Mouse (Mus musculus): Measurements from ENCODE around the gene Ndufaf7. TPM values are rescaled to one million over a fixed set of nuclear protein-coding genes. Genes with fewer than 3 reads are reported as not detected.

Gene Ndufaf7
- 10 to 100 TPM; 53.9 to 55.4 TPM for total RNA-seq (2021)
- long read RNA-seq, experiment 1, transcript Ndufaf7-201 (10 exons, 1,749 nt): major isoform, 21 of 95 reads
- long read RNA-seq, experiment 1, partial matches to known transcripts: 59 of 95 reads
- long read RNA-seq, experiment 1, other reads (novel, unspliced or antisense): 13 of 95 reads
- long read RNA-seq, experiment 2, transcript Ndufaf7-201 (10 exons, 1,749 nt): major isoform, 35 of 116 reads
- long read RNA-seq, experiment 2, partial matches to known transcripts: 64 of 116 reads
- long read RNA-seq, experiment 2, other reads (novel, unspliced or antisense): 15 of 116 reads

DNA sequence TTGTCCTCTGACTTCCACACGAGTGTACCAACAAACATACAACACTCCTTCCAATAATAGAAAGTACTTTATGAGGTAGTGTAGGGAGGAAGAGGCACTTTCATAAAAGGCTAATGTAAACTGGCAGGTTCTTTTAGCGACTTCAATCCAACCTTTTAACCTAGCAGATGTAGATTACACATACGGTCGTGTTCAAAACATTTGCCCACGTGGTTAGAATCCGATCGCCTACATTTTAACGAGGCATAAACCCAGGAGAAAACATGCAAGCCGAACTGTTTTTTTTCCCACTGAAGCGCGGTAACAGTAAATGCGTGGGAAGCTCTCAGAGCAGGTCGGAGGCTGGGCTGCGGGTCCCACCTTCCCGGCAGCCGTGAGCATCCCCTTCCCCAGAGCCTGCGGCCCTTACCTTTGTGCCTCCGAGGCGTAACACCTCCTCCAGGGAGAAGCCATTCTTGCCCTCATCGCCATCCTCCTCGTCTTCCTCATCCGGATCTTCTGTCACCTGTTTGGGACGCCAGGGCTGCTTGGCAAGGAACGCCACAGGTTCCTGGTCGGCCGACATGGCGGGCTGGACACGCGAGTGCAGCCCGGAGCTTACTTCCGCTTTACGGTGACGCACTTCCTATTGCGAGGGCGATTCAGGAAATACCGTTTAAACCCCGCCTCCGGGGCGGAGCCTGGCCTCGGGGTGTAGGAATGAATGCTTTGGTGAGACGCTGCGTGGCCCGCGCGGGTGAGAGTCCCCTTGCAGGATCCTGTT is at the start of gene Ndufaf7, which contains the start of gene Cebpz:
Gene Ndufaf7 (plus strand): TSS at position 671 of the 763 bp plus-strand sequence.
Gene Cebpz (minus strand): TSS at position 601 of the 763 bp plus-strand sequence.
- DNase-seq (ENCODE audit: low spot score in 2 of 2): peak; percentile 98
- no peak for TF ChIP-seq CTCF (conservative IDR thresholded peaks at IDR 0.05)
- H3K4me3 ChIP-seq: peak within 1 kb of the TSS; percentile 88
- peak within 1 kb of the TSS; percentile 85 for H3K27ac ChIP-seq

DNA sequence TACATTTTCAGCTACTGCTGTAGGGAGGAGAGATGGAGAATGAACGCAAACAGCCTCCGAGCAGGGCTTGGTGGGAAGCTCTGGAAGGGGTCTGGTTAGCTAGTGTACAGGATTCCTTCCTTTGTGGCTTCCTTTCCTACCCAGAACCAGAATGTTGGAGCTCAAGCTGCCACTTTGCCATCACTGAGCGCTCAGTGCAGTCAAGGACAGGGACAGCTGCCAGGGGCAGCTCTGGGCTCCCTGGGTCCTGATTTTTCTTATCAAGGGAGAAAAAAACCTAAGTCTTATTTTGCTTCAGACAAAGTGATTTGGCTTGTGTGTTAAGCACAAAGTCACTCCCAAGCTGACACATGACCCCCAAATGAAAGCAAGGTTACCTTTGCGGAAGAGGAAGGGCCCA is 48.4 kb upstream of the Ndufaf7 start:
- no peak for DNase-seq (ENCODE audit: low spot score in 2 of 2)
- Histone ChIP-seq H3K27ac (no peak overlapping the region), H3K4me3 (no peak overlapping the region)
- no peak for TF ChIP-seq CTCF (conservative IDR thresholded peaks at IDR 0.05)

DNA sequence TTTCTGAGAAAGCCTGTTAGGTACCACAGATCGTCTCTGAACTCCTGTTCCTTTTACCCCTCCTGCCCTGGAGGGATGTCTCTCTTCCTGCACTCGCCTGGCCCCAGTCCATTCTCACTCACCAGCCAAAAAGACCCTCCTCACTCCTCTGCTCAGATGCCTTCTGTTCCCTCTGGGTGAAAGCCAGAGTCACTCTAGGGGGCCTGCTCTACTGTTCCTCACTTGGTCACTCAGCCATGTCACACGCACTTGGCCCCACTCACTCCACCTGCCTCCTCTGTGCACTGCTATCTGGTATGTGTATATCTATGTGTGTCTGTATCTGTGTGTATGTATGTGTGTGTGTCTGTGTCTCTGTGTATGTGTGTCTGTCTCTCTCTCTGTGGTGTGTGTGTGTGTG is 47.8 kb upstream of the Ndufaf7 start:
- TF ChIP-seq CTCF (conservative IDR thresholded peaks at IDR 0.05): no peak
- no peak overlapping the region for H3K27ac ChIP-seq
- H3K4me3 ChIP-seq: no peak overlapping the region

DNA sequence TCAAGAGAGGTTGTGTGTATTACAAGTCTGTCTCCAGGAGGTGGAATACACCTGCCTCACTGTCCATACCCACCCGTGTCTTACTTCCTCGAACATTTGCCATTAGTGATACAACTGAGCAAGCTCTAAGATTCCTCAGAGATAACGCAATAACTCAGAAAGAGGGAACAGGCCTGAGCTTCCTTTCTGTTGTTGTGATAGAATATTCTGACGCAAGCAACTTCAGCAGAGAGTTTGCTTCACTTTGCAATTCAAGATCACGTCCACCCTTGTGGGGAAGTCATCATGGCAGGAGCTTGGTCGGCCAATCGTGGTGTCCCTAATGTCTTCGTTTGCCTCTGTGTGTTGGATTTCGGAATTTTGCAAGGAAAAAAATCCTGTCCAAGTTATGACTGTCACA is 45.9 kb upstream of the Ndufaf7 start:
- no peak overlapping the region for H3K27ac ChIP-seq
- no peak overlapping the region for H3K4me3 ChIP-seq
- no peak for DNase-seq (ENCODE audit: low spot score in 2 of 2)
- TF ChIP-seq CTCF (conservative IDR thresholded peaks at IDR 0.05): no peak

More for the DNA sequence above, 47.8 kb upstream of the Ndufaf7 start:
- DNase-seq (ENCODE audit: low spot score in 2 of 2): no peak

DNA sequence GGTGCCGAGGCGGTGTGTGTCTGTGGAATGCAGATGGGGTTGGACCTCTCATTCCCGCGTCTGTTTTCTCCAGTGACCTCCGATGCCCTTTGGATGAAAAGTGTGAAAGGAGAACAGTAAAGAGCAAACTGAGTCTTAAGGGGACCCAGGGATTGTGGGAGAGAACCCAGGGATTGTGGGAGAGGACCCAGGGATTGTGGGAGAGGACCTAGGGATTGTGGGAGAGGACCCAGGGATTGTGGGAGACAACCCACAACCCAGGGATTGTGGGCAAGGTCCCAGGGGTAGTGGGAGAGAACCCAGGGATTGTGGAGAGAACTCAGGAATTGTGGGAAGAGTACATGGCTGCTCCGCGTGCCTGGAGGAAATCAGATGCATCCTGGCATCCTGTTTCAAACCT is 41.9 kb upstream of the Ndufaf7 start:
- H3K4me3 ChIP-seq: no peak overlapping the region
- TF ChIP-seq CTCF (conservative IDR thresholded peaks at IDR 0.05): no peak
- no peak overlapping the region for H3K27ac ChIP-seq
- no peak for DNase-seq (ENCODE audit: low spot score in 2 of 2)

DNA sequence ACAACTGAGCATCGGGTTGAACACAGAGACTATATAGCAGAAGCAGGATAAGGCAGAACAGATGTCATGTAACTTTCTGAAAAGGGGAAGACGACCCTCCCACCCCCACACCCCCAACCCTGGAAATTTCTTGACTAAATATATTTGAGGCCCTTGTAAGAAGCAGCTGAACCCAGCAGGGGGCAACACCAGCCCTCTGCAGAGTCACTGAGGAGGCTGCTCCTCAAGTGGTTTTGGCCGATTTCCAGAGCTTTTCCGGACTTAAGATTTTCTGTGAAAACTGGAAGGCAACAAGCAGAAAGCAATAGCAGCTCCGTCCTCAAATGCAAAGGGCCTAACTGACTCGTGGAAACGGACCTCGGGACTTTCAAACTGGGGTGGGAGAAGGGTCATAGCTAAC is 41.5 kb upstream of the Ndufaf7 start:
- H3K4me3 ChIP-seq: no peak overlapping the region
- H3K27ac ChIP-seq: no peak overlapping the region
- DNase-seq (ENCODE audit: low spot score in 2 of 2): peak in 1 of 2 experiments; percentile 21
- peak; percentile 65 for TF ChIP-seq CTCF (conservative IDR thresholded peaks at IDR 0.05)

DNA sequence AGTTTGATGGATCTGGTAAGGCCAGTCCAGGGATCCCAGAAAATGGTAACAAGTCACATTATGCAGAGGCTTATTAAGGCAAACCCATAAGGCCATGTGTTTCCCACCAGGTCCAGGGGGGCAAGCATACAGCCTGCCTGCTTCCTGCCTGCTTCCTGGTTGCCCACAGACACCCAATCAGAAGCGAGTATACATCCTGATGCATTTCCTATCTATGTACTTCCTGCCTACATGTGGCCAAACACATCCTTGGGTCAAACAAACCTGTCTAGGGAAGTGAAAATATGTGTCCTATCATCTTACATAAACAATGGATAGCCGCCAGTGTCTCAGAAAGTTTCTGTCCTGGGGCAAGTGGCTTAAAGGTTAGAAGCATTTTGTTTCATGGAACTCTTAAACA is 33.8 kb upstream of the Ndufaf7 start:
- DNase-seq (ENCODE audit: low spot score in 2 of 2): no peak
- Histone ChIP-seq H3K27ac (no peak overlapping the region), H3K4me3 (no peak overlapping the region)
- no peak for TF ChIP-seq CTCF (conservative IDR thresholded peaks at IDR 0.05)

DNA sequence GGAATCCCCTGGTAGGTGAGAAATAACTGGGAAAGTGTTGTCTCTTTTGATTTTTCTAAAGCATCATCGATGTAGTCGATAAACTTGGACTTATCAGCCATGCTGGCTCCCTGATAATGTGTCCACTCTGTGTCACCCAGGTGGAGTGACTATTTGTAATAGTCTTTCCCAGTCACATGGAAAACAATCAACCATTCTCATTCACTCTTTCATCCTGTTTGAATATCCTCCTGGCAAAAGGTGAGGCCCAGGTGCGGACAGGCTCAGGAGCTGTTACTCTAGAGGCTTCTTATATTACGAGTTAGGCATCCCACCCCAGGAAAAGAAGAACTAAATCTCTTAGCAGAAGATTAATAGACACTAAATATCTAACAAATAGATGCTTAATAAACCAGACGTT is 30.0 kb upstream of the Ndufaf7 start, which contains the start of gene Sult6b1:
Gene Sult6b1 (minus strand): TSS at position 101 of the 400 bp plus-strand sequence.
- Histone ChIP-seq H3K27ac (no peak within 1 kb of the TSS), H3K4me3 (no peak within 1 kb of the TSS)
- DNase-seq (ENCODE audit: low spot score in 2 of 2): no peak
- no peak for TF ChIP-seq CTCF (conservative IDR thresholded peaks at IDR 0.05)

DNA sequence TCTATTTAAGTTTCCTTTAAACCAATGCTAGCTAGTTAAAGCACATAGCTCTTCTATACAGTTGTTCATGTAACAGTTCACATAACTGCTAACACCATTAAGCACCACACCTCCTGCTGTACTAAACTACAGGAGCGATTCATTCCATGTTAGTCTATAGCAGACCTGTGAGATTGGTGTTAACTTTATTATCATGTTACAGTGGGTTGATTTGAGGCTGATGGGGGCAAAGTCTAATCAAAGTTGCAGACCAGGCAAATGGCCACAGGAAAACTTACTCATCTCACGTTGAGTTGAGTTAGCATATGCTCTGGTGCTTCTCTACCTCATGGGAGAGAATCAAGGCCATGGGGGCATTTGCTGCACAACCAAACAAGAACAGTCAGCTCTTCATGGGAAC is 27.6 kb upstream of the Ndufaf7 start:
- no peak overlapping the region for H3K4me3 ChIP-seq
- no peak for TF ChIP-seq CTCF (conservative IDR thresholded peaks at IDR 0.05)
- H3K27ac ChIP-seq: no peak overlapping the region
- no peak for DNase-seq (ENCODE audit: low spot score in 2 of 2)

DNA sequence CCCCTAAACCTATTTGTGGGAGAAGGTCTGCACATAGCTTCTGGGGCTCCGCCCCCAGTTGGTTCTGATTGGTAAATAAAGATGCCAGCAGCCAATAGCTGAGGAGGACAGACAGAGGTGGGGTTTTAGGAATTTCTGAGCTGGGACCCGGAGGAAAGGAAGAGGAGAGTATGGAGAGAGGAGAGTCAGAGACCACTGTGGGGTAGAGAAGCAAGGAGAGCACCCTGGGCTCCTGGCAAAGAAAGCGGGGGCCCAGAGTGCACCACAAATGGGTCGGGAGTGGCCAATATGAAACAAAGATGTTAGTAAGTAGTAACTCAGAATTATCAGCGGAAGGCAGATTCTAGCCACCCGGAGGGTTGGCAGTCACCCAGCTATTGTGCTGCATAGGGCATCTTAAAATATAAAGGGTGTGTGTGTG is 24.1 kb upstream of the Ndufaf7 start:
- H3K27ac ChIP-seq: no peak overlapping the region
- DNase-seq (ENCODE audit: low spot score in 2 of 2): no peak
- H3K4me3 ChIP-seq: peak overlapping the region; percentile 45
- TF ChIP-seq CTCF (conservative IDR thresholded peaks at IDR 0.05): no peak

DNA sequence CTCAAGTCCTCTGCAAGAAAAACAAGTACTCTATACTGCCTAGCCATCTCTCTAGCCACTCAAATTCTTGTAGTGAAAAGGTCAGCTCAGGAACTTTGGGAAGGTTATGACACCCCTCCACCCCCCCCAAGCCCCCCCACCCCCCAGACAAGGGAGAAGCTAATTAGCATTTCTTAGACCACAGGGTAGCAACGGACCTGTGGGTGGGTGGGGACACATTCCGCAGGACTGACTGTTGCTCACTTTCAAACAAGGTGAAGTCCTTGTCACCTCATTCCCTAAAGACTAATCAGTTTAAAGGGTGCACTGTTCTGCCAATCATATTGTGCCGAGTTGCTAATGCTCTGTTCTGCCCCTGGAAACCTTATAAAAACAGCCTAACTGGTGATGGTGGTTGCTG is 23.0 kb upstream of the Ndufaf7 start:
- TF ChIP-seq CTCF (conservative IDR thresholded peaks at IDR 0.05): no peak
- Histone ChIP-seq H3K27ac (no peak overlapping the region), H3K4me3 (no peak overlapping the region)
- DNase-seq (ENCODE audit: low spot score in 2 of 2): no peak

DNA sequence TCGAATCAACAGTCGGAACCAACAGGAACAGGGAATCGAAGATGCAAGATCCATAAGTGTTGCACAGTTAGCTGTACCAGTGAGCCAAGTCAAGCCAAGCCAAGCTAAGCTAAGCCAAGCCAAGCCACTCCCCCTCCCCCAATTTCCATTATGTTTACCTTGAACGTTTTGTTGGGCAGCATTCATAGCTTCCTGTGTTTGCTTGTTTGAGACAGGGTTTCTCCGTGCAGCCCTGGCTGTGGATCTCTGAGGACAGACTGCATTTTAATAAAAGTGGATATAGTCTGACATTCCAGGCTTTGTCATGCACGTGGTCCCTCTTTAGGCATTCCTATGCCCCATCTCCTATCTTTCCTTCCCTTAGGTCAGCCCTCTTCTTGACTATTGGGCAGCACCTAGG is 21.2 kb upstream of the Ndufaf7 start:
- Histone ChIP-seq H3K27ac (peak overlapping the region; percentile 94), H3K4me3 (peak overlapping the region; percentile 86)
- DNase-seq (ENCODE audit: low spot score in 2 of 2): no peak
- TF ChIP-seq CTCF (conservative IDR thresholded peaks at IDR 0.05): no peak

DNA sequence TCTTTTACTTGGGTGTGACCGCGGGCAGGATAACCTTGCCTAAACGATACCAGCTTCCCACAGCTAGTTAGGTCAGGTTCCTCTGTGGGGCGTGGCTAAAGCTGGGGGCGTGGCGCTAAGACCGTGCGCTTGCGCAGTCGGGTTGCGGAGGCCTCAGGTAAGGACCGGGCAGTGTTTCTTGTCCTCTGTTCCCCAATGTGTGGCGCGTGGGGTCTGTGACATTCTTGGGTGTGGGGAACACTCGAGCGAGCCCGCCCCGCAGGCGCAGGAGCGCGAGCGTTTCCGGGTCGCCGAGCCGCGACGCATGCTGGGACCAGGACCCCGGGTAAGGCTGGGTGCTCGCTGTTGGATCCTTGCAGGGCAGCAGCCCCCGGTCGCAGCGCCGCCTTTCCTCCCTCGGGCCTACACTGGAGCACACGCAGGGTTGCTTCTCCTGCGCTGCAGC is 20.5 kb upstream of the Ndufaf7 start, which contains the start of gene Cebpzos:
Gene Cebpzos (plus strand): TSS at position 132 of the 445 bp plus-strand sequence.
- H3K27ac ChIP-seq: peak within 1 kb of the TSS; percentile 94
- H3K4me3 ChIP-seq: peak within 1 kb of the TSS; percentile 86
- TF ChIP-seq CTCF (conservative IDR thresholded peaks at IDR 0.05): no peak
- peak; percentile 85 to 90 for DNase-seq (ENCODE audit: low spot score in 2 of 2)

Data from layer of hippocampus, adult 2 months (tissue).